8 mouse cellular contexts compared by ENCODE assay signal in the genomic region with DNA sequence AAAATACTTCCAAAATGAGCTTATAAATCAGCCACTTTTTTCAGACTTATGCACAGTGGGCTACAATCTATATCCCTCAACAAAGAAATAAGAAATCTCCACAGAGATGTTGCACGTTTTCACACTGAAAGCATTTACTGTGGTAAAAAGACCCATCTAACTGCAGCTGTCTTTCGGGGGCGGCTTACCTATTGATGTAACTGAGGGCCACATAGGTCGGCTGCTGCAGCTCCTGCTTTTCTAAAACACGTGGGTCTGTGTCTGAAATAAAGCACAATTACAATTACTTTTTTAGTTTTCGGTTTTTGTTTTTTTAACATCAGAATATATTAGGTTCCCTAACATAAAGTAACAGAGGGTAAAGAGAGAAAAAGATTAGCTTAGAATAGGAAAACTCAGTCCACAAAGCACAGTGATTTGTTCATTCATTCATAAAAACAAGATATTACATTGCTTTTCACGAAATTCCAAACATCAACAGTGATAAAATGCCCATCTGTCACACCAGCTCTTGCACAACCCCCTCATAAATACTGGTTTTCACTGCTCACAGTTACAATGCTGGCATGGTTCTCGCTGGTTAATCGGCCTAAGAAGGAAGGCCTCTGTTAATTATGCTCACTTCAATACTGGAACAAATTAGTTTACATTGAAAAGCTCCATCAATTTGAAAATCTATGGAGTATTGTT.
A peak's percentile ranks its signal among the peaks of the same experiment; 100 is the strongest.
DNase-seq lines count a peak whose midpoint lies in the region; ATAC-seq and TF ChIP-seq lines count a peak whose summit lies in the region.
"Had no signal": no experiment of that assay in that cellular context is flagged by ENCODE, and none has a peak within 500 bp of the region (broad histone marks: within the 10 kb centered on the region; RNA-seq: fewer than 3 reads in every experiment).

No protein-coding gene starts in this region.

- no peak for DNase-seq in midbrain, embryonic 11.5 days (ENCODE audit: low spot score, missing footprints)
- peak; percentile 92 for DNase-seq in forebrain, embryonic 14.5 days (ENCODE audit: low spot score)
- peak; percentile 34 to 55 for DNase-seq in layer of hippocampus, adult 2 months (ENCODE audit: low spot score in 2 of 2)
- peak; percentile 30 for DNase-seq in retina, postnatal 7 days (ENCODE audit: low read depth, low spot score)
- DNase-seq in gastrocnemius, postnatal 25 days = no peak

- peaks cover 30% of the 10 kb centered on the region for H3K4me1 ChIP-seq in midbrain, embryonic 13.5 days (replicated peaks)
- no peaks in the 10 kb centered on the region; the same call in 1 of the 2 replicates for H3K4me1 ChIP-seq in midbrain, embryonic 11.5 days (ENCODE audit: control insufficient read depth, insufficient read depth, low read length)
- peaks cover 22% of the 10 kb centered on the region for H3K4me1 ChIP-seq in forebrain, embryonic 14.5 days (ENCODE audit: control insufficient read depth, insufficient read depth, low read length)
- 0 out of 2 replicates have a peak, but pooled peaks cover 4% of the 10 kb centered on the region for H3K4me1 ChIP-seq in heart, embryonic 12.5 days (replicated peaks)

- H3K27ac ChIP-seq in midbrain, embryonic 13.5 days = peak overlapping the region; percentile 65
- no peak overlapping the region for H3K27ac ChIP-seq in midbrain, embryonic 11.5 days (ENCODE audit: low read depth, low read length)
- H3K27ac ChIP-seq in forebrain, embryonic 14.5 days (ENCODE audit: low read depth, low read length) = peak overlapping the region; percentile 70; the same call in 1 of the 2 replicates
- 0 out of 2 replicates have a peak overlapping the region, but pooled peaks have one; percentile 8 for H3K27ac ChIP-seq in layer of hippocampus, adult 2 months
- no peak overlapping the region for H3K27ac ChIP-seq in heart, embryonic 12.5 days (ENCODE audit: poor library complexity, severe bottlenecking)
- H3K27ac ChIP-seq: kidney, embryonic 15.5 days had no signal

- WGBS in midbrain, embryonic 13.5 days = 23% methylated on average over 9 of the region's 9 CpGs
- 54% methylated on average over 9 of the region's 9 CpGs for WGBS in midbrain, embryonic 11.5 days
- 4% methylated on average over 9 of the region's 9 CpGs for WGBS in forebrain, embryonic 14.5 days
- WGBS in heart, embryonic 12.5 days = 74% methylated on average over 9 of the region's 9 CpGs

- no peak overlapping the region for H3K4me3 ChIP-seq in midbrain, embryonic 13.5 days (replicated peaks)
- H3K4me3 ChIP-seq in midbrain, embryonic 11.5 days (ENCODE audit: low read depth, low read length) = no peak overlapping the region
- peak overlapping the region; percentile 3; the same call in 1 of the 2 replicates for H3K4me3 ChIP-seq in forebrain, embryonic 14.5 days (ENCODE audit: low read depth, low read length)
- no peak overlapping the region for H3K4me3 ChIP-seq in layer of hippocampus, adult 2 months
- no peak overlapping the region for H3K4me3 ChIP-seq in heart, embryonic 12.5 days
- H3K4me3 ChIP-seq: kidney, embryonic 15.5 days had no signal

- no peak for TF ChIP-seq CTCF in layer of hippocampus, adult 2 months (conservative IDR thresholded peaks at IDR 0.05)

- peak overlapping the region; percentile 35 for H3K4me2 ChIP-seq in midbrain, embryonic 13.5 days (replicated peaks)
- no peak overlapping the region for H3K4me2 ChIP-seq in midbrain, embryonic 11.5 days
- peak overlapping the region; percentile 41 for H3K4me2 ChIP-seq in forebrain, embryonic 14.5 days (ENCODE audit: low read length)
- no peak overlapping the region for H3K4me2 ChIP-seq in heart, embryonic 12.5 days
- H3K4me2 ChIP-seq: kidney, embryonic 15.5 days had no signal

- 0 out of 2 replicates have a peak, but pooled peaks cover 2% of the 10 kb centered on the region for H3K36me3 ChIP-seq in midbrain, embryonic 13.5 days
- no peaks in the 10 kb centered on the region for H3K36me3 ChIP-seq in midbrain, embryonic 11.5 days (ENCODE audit: control insufficient read depth, insufficient read depth, low read length)
- no peaks in the 10 kb centered on the region for H3K36me3 ChIP-seq in forebrain, embryonic 14.5 days (ENCODE audit: control insufficient read depth, insufficient read depth, low read length)
- no peaks in the 10 kb centered on the region for H3K36me3 ChIP-seq in heart, embryonic 12.5 days
- H3K36me3 ChIP-seq: kidney, embryonic 15.5 days had no signal

- peak; percentile 86 for ATAC-seq in midbrain, embryonic 13.5 days
- no peak; the same call in 1 of the 2 replicates for ATAC-seq in midbrain, embryonic 11.5 days (ENCODE audit: low FRiP score)
- peak; percentile 92 for ATAC-seq in forebrain, embryonic 14.5 days
- ATAC-seq in heart, embryonic 12.5 days (ENCODE audit: insufficient number of reproducible peaks, low FRiP score) = no peak

- no peak overlapping the region for H3K9ac ChIP-seq in midbrain, embryonic 13.5 days (replicated peaks)
- no peak overlapping the region for H3K9ac ChIP-seq in midbrain, embryonic 11.5 days (ENCODE audit: low read length)
- H3K9ac ChIP-seq in forebrain, embryonic 14.5 days (ENCODE audit: low read length) = peak overlapping the region; percentile 22; the same call in 1 of the 2 replicates
- H3K9ac ChIP-seq in heart, embryonic 12.5 days = no peak overlapping the region
- H3K9ac ChIP-seq: kidney, embryonic 15.5 days had no signal

- H3K9me3 ChIP-seq in midbrain, embryonic 13.5 days = no peaks in the 10 kb centered on the region
- no peaks in the 10 kb centered on the region for H3K9me3 ChIP-seq in midbrain, embryonic 11.5 days (ENCODE audit: control insufficient read depth, low read length)
- no peaks in the 10 kb centered on the region for H3K9me3 ChIP-seq in forebrain, embryonic 14.5 days (replicated peaks; ENCODE audit: control insufficient read depth, low read length)
- H3K9me3 ChIP-seq in heart, embryonic 12.5 days (replicated peaks) = no peaks in the 10 kb centered on the region
- H3K9me3 ChIP-seq: kidney, embryonic 15.5 days had no signal

- peaks cover 4% of the 10 kb centered on the region; the same call in 1 of the 2 replicates for H3K27me3 ChIP-seq in midbrain, embryonic 13.5 days
- no peaks in the 10 kb centered on the region for H3K27me3 ChIP-seq in midbrain, embryonic 11.5 days (ENCODE audit: control insufficient read depth, insufficient read depth, low read length)
- no peaks in the 10 kb centered on the region for H3K27me3 ChIP-seq in forebrain, embryonic 14.5 days (replicated peaks; ENCODE audit: control insufficient read depth, insufficient read depth, low read length)
- H3K27me3 ChIP-seq in heart, embryonic 12.5 days (replicated peaks) = no peaks in the 10 kb centered on the region
- H3K27me3 ChIP-seq: kidney, embryonic 15.5 days had no signal

Comparison
In these comparisons a context has a peak if more than half of its experiments do, and no peak if none do; other contexts are left out.
1. ATAC-seq: peak in midbrain, embryonic 13.5 days (single experiment) and forebrain, embryonic 14.5 days (single experiment); none in midbrain, embryonic 11.5 days (single experiment) and heart, embryonic 12.5 days (single experiment).
2. H3K27ac ChIP-seq: peak in midbrain, embryonic 13.5 days (single experiment), forebrain, embryonic 14.5 days (single experiment) and layer of hippocampus, adult 2 months (single experiment); none in midbrain, embryonic 11.5 days (single experiment) and heart, embryonic 12.5 days (single experiment).
3. H3K4me2 ChIP-seq: peak in midbrain, embryonic 13.5 days (single experiment) and forebrain, embryonic 14.5 days (single experiment); none in midbrain, embryonic 11.5 days (single experiment) and heart, embryonic 12.5 days (single experiment).
4. DNase-seq: peak in forebrain, embryonic 14.5 days (single experiment), layer of hippocampus, adult 2 months (2 of 2) and retina, postnatal 7 days (single experiment); none in midbrain, embryonic 11.5 days (single experiment) and gastrocnemius, postnatal 25 days (single experiment).